Mouse (Mus musculus) stomach, postnatal 0 days (tissue): Measurements from ENCODE around the gene Arhgef10l.

ENCODE experiments used
- CTCF ChIP-seq: IDR thresholded peaks from 2 replicates; pipeline ENCODE4 v1.5.1; 2016; ENCODE audit warnings: antibody characterized with exemption, low read depth, mild to moderate bottlenecking, moderate library complexity
- EP300 ChIP-seq: optimal IDR thresholded peaks from 2 replicates; pipeline ENCODE3; 2016; ENCODE audit warnings: antibody characterized with exemption

DNA sequence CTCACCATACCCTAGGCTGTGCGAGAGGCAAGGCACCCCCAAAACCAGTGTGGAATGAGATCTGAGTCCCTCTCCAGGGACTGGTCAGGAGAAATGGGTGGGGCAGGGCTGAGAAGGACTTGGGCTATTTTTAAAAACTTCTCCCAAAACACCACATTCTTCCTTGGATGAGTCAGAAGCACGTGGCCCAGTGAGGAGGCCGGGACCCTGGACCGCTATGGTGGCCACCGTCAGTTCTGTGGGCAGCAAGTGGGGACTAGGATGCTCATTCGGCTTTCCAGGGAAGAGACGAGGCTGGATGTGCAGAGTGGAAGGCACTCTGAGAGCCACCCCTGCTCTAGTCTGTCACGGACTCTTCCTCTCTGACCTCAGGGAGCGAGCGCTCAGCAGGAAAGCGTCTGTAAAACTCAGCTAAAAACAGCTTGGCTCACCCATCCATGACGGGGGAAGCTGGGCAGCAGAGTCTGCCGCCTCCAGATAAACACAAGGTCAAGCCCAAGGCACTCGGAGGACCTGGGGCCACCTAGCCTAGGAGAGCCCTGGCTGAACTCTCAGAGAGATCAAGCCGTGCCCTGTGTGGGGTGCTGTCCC is 35.1 kb downstream of the Arhgef10l start:
- TF ChIP-seq CTCF (no peak), EP300 (no peak)
